Mouse (Mus musculus): ENCODE data around the gene Efr3b. TPM values are rescaled to one million over a fixed set of nuclear protein-coding genes. Genes with fewer than 3 reads are reported as not detected.

Efr3b gene
- polyA plus RNA-seq (2015; fragmentation: Illumina TruSeq; extraction: RNeasy Lipid Tissue Mini Kit (QIAGEN cat#74804); ENCODE audit: insufficient read depth, low read depth, low replicate concordance): 2.5 TPM

DNA sequence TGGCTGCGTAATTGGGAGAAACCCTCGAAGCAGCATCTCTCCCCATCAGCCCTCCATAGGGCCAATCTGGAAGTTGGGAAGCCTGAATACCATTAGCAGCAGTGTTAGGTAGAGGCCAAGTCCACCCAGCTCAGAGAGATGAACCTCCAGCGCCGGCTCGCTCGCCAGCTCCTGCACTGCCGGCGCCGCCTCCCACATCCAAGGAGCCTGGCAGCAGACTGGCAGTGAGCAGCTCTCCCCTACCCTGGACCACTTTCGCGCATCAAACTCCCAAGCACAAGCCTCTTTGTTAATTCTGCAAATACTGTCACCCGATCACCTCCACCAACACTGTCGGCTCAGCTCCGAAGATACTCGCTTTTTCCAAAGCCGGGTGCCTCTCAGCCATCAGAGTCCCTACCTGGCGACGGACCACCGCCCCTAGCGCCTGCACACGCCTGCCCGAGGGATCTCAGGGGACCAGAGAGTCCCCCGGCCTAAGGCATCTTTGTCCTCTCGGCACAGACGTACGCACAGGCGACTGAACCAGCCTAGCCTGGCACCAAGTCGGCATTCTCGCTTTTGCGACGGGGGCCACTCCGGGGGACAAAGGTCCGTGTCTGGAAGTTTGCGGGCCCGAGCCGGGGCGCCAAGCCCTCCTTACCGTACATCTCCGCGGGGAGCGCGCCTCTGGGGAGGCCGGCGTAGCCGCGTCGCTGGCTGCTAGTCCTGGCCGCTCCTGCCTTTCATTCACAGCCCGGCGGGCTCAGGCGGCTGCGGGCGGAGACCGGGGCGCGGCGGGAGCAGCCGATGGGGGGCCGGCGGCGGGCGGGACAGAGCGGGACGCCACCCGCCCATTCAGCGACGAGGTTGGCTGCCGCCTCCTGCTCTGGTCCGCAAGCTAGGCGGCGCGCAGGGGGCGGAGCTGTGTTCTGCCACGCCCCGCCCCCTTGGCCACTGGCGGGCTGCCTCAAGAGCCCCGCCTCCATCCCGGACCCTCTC lies at the start of gene Efr3b:
Efr3b (minus strand) TSS at position 855 of the 981 bp plus-strand sequence.

DNA sequence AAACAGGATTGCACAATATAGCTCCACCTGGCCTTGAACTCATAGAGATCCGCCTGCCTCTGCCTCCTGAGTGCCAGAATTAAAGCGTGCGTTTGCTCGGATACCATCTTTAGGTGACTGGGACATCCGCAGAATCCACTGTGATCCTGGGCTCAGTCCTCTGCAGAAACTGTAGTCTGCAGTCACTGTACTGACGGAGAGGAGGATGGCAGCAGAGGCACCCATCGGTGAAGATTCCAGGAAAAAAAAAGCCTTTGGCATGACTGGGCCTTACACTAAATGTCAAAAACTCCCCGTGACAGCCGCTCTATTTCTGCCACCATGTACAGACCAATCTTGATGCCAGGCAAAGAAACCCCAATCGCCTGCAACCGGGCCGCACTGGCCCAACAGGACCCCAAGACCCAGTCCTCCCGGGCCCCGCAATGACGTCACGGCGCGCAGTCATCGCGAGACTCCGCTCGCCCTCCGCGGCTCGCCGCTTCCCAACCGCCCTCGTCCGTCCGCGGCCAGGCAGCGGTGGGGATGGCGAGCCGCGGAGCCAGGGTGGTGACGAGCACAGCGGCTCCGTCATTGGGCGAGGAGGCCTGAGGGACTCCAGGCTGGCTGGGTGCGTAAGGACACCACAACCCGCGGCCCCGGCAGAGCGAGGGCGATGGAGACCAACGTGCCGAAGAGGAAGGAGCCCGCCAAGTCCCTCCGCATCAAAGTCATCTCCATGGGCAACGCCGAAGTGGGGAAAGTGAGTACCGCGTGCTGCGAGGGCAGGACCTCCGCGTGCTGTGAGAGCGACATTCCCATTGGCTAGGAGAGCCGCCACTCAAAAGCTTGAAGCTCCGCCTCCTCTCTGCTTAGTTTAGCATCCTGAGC lies 43.7 kb upstream of the Efr3b start, which contains the start of gene Dnajc27:
Dnajc27 (plus strand) TSS at position 452 of the 870 bp plus-strand sequence.

DNA sequence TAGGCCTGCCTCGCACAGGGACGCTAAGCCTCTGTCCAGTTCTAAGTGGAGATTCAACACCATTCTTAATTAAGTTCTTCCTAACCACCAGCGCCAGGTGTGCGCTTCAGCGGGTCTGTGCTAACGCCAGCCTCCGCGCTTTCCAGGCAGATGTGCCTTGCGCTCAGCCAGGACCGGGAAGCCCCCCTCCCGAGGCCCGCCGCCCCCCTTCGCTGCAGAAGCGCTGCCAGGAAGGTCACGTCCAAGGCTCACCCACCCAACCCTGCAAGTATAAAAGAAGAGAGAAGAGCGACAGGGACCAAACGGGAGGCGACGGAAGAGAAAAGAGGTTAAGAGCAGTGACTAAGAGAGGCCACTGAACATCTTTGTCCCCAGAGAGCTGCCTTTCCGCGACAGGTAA lies 84.1 kb downstream of the Efr3b start, which contains the start of gene Pomc:
Pomc (plus strand) TSS at position 301 of the 400 bp plus-strand sequence.

Other genes starting within 250 kb of the Efr3b start
- 6.5 TPM for gene Dnmt3a, start 232.9 kb downstream of the Efr3b start, polyA plus RNA-seq (2015; fragmentation: Illumina TruSeq; extraction: RNeasy Lipid Tissue Mini Kit (QIAGEN cat#74804); ENCODE audit: insufficient read depth, low read depth, low replicate concordance)
- not detected for gene Pomc, start 84.0 kb downstream of the Efr3b start, polyA plus RNA-seq (2015; fragmentation: Illumina TruSeq; extraction: RNeasy Lipid Tissue Mini Kit (QIAGEN cat#74804); ENCODE audit: insufficient read depth, low read depth, low replicate concordance)
- gene Dnajc27, start 43.7 kb upstream of the Efr3b start, polyA plus RNA-seq (2015; fragmentation: Illumina TruSeq; extraction: RNeasy Lipid Tissue Mini Kit (QIAGEN cat#74804); ENCODE audit: insufficient read depth, low read depth, low replicate concordance): 1.1 TPM
- 2.3 TPM for gene Adcy3, start 94.2 kb upstream of the Efr3b start, polyA plus RNA-seq (2015; fragmentation: Illumina TruSeq; extraction: RNeasy Lipid Tissue Mini Kit (QIAGEN cat#74804); ENCODE audit: insufficient read depth, low read depth, low replicate concordance)
- gene Ptrhd1, start 195.1 kb upstream of the Efr3b start, polyA plus RNA-seq (2015; fragmentation: Illumina TruSeq; extraction: RNeasy Lipid Tissue Mini Kit (QIAGEN cat#74804); ENCODE audit: insufficient read depth, low read depth, low replicate concordance): 0.81 TPM
- gene Cenpo, start 195.4 kb upstream of the Efr3b start, polyA plus RNA-seq (2015; fragmentation: Illumina TruSeq; extraction: RNeasy Lipid Tissue Mini Kit (QIAGEN cat#74804); ENCODE audit: insufficient read depth, low read depth, low replicate concordance): 1.5 TPM

All from pancreas, adult 10 weeks (tissue).